Mouse (Mus musculus): ENCODE results near the gene Pgam1. TPM values are rescaled to one million over a fixed set of nuclear protein-coding genes. Genes with fewer than 3 reads are reported as not detected.
"Not testable (repeated sequence)": the region's sequence is repeated elsewhere in the genome, so short reads cannot be mapped to it uniquely, and the experiment has no call there.

Pgam1 gene
- 820 and 869 TPM in 2 replicates for polyA plus RNA-seq (2014; fragmentation: Nextera tagmentation; extraction: Ambion mirVana)

DNA sequence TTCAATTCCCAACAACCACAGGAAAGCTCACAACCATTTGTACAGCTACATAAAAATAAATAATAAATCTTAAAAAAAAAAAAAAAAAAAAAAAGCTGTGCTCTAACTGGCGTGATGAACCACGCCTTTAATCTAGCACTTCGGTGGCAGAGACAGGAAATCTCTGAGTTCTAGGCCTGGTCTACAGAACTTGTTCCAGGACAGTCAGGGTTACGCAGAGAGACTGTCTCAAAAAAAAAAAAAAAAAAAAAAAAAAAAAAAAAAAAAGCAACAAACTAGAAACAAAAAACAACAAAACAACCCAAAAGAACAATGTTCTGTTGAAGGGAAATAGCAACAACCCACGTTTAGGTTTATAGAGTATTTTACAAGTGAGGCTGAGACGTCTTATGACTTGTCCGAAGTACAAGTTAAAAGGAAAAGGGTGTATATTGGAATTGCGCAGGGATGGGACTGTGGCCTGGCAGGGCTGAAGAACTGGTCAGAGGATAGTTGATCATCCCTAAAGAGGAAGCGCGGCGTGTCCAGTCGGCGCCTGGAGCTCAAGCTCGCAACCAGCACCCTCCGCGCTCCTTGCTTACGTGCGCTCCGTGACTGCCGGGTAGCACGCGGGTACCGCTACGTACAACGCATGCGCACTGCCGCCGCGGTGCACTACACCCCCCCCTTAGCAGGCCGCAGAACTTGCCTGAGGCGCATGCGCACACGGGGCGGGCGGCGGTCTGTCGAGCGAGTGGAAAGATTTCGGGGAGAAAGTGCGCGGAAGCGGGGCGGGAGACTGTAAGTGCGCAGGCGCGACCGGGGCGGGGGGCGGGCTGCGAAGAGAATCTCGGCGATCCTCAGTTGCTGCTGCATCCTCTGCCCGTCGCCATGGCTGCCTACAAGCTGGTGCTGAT is at the start of gene Pgam1:
Pgam1 (plus strand) TSS at position 746 of the 896 bp plus-strand sequence.
- H3K36me3 ChIP-seq (ENCODE audit: control insufficient read depth, insufficient read depth, low read length): peaks cover 3% of the 10 kb centered on the region; the same call in 1 of the 2 replicates
- H3K9ac ChIP-seq (ENCODE audit: low read length): peak within 1 kb of the TSS; percentile 92
- WGBS: 6% methylated on average over 54 of the region's 54 CpGs
- DNase-seq (ENCODE audit: low spot score): peak; percentile 99
- peaks cover 10% of the 10 kb centered on the region for H3K4me1 ChIP-seq (ENCODE audit: control insufficient read depth, insufficient read depth, low read length)
- H3K9me3 ChIP-seq (ENCODE audit: control insufficient read depth, low read length): no peaks in the 10 kb centered on the region
- H3K4me3 ChIP-seq (ENCODE audit: low read depth, low read length): peak within 1 kb of the TSS; percentile 85
- H3K27me3 ChIP-seq (ENCODE audit: control insufficient read depth, insufficient read depth, low read length): no peaks in the 10 kb centered on the region
- peak within 1 kb of the TSS; percentile 69; the same call in 1 of the 2 replicates for H3K27ac ChIP-seq (replicated peaks; ENCODE audit: low read depth, low read length)
- H3K4me2 ChIP-seq (ENCODE audit: low read depth, severe bottlenecking): peak within 1 kb of the TSS; percentile 57
- peak; percentile 93 for ATAC-seq (ENCODE audit: insufficient number of reproducible peaks, low FRiP score, low TSS enrichment, low read depth)

DNA sequence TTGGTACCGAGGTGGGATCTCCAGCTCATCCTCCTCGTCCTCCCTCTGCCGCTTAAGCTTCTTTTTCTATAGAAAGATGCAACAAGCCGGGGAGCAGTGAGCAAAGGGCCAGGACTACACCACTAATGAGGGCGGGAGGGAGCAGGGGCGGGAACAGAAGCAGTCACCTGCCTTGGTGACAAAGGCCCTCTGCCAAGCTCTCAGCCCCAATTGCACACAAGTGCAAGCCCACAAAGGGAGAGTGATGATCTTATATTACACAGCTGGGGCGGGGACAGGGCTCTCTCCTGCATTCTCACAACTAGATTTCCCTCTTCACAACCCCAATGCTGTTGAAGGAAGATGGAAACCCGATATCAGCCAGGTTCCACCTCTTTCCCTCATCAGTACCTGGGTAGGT is 45.0 kb upstream of the Pgam1 start:
- no peaks in the 10 kb centered on the region for H3K9me3 ChIP-seq (ENCODE audit: control insufficient read depth, low read length)
- peaks cover 18% of the 10 kb centered on the region for H3K36me3 ChIP-seq (ENCODE audit: control insufficient read depth, insufficient read depth, low read length)
- DNase-seq (ENCODE audit: low spot score) (no peak), ATAC-seq (ENCODE audit: insufficient number of reproducible peaks, low FRiP score, low TSS enrichment, low read depth) (no peak)
- no peak overlapping the region for H3K4me3 ChIP-seq (ENCODE audit: low read depth, low read length)
- no peak overlapping the region for H3K9ac ChIP-seq (ENCODE audit: low read length)
- no peak overlapping the region for H3K4me2 ChIP-seq (ENCODE audit: low read depth, severe bottlenecking)
- H3K27ac ChIP-seq (replicated peaks; ENCODE audit: low read depth, low read length): no peak overlapping the region
- WGBS: 90% methylated on average over 8 of the region's 8 CpGs
- H3K27me3 ChIP-seq (ENCODE audit: control insufficient read depth, insufficient read depth, low read length): no peaks in the 10 kb centered on the region
- H3K4me1 ChIP-seq (ENCODE audit: control insufficient read depth, insufficient read depth, low read length): no peaks in the 10 kb centered on the region

DNA sequence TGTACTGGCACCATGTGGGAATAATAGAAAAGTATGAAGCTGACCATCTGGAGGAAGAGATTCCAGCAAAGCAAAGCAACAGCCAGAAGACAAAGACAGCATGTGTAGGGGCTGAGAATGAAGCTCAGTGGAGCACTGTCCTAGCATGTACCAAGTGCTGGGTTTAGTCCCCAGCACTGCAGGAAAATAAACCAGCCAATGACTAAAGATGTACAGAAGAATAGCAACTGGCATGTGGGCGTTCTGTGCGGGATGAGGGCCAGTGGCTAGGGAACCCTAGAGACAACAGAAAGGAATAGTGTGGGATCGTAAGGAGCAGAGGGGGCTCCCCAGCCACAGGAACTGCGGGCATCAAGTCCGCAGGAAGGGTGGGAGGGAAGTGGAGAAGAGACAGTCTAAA is 42.4 kb upstream of the Pgam1 start:
- H3K4me2 ChIP-seq (ENCODE audit: low read depth, severe bottlenecking): no peak overlapping the region
- no peak for ATAC-seq (ENCODE audit: insufficient number of reproducible peaks, low FRiP score, low TSS enrichment, low read depth)
- H3K27ac ChIP-seq (replicated peaks; ENCODE audit: low read depth, low read length): no peak overlapping the region
- H3K9me3 ChIP-seq (ENCODE audit: control insufficient read depth, low read length): no peaks in the 10 kb centered on the region
- no peak overlapping the region for H3K4me3 ChIP-seq (ENCODE audit: low read depth, low read length)
- H3K9ac ChIP-seq (ENCODE audit: low read length): no peak overlapping the region
- no peaks in the 10 kb centered on the region for H3K27me3 ChIP-seq (ENCODE audit: control insufficient read depth, insufficient read depth, low read length)
- H3K4me1 ChIP-seq (ENCODE audit: control insufficient read depth, insufficient read depth, low read length): no peaks in the 10 kb centered on the region
- no peak for DNase-seq (ENCODE audit: low spot score)
- peaks cover 15% of the 10 kb centered on the region for H3K36me3 ChIP-seq (ENCODE audit: control insufficient read depth, insufficient read depth, low read length)
- WGBS: 94% methylated on average over 5 of the region's 5 CpGs

GRCm38 (mm10) chr19:41869946-41870345 is 41.8 kb upstream of the Pgam1 start:
- H3K9me3 ChIP-seq (ENCODE audit: control insufficient read depth, low read length); H3K4me1 ChIP-seq (ENCODE audit: control insufficient read depth, insufficient read depth, low read length); H3K9ac ChIP-seq (ENCODE audit: low read length); H3K4me2 ChIP-seq (ENCODE audit: low read depth, severe bottlenecking); H3K4me3 ChIP-seq (ENCODE audit: low read depth, low read length); DNase-seq (ENCODE audit: low spot score); ATAC-seq (ENCODE audit: insufficient number of reproducible peaks, low FRiP score, low TSS enrichment, low read depth); H3K27ac ChIP-seq (replicated peaks; ENCODE audit: low read depth, low read length); H3K27me3 ChIP-seq (ENCODE audit: control insufficient read depth, insufficient read depth, low read length): not testable (repeated sequence)
- WGBS: 91% methylated on average over 5 of the region's 5 CpGs
- H3K36me3 ChIP-seq (ENCODE audit: control insufficient read depth, insufficient read depth, low read length): peaks cover 13% of the 10 kb centered on the region

GRCm38 (mm10) chr19:41872285-41872684 is 39.4 kb upstream of the Pgam1 start:
- ATAC-seq (ENCODE audit: insufficient number of reproducible peaks, low FRiP score, low TSS enrichment, low read depth): no peak
- Histone ChIP-seq H3K9ac (ENCODE audit: low read length) (no peak overlapping the region), H3K27ac (replicated peaks; ENCODE audit: low read depth, low read length) (no peak overlapping the region), H3K4me2 (ENCODE audit: low read depth, severe bottlenecking) (no peak overlapping the region), H3K4me3 (ENCODE audit: low read depth, low read length) (no peak overlapping the region), H3K9me3 (ENCODE audit: control insufficient read depth, low read length) (no peaks in the 10 kb centered on the region), H3K4me1 (ENCODE audit: control insufficient read depth, insufficient read depth, low read length) (no peaks in the 10 kb centered on the region), H3K36me3 (ENCODE audit: control insufficient read depth, insufficient read depth, low read length) (peaks cover 10% of the 10 kb centered on the region; the same call in 1 of the 2 replicates), H3K27me3 (ENCODE audit: control insufficient read depth, insufficient read depth, low read length) (no peaks in the 10 kb centered on the region)
- no peak for DNase-seq (ENCODE audit: low spot score)
- WGBS: 86% methylated on average over 2 of the region's 2 CpGs

DNA sequence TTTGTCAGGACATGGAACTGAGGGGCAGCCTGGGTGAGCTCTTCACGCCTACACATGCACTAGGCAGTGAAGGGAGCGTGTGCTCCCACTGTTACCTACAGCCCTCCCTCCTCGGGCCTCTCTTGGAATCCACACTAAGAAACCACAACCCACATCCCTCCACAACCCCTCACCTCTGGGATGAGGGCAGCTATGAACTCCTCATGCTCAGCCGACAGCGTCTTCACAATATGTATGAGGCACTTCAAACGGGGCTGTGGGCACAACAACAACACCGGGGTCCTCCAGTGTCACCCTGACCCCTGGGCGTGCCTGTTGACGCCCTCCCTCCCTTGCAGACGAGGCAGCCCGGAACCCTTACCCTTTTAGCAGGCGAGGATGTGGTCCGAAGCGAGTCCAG is 37.4 kb upstream of the Pgam1 start:
- Histone ChIP-seq H3K4me1 (ENCODE audit: control insufficient read depth, insufficient read depth, low read length) (no peaks in the 10 kb centered on the region), H3K27me3 (ENCODE audit: control insufficient read depth, insufficient read depth, low read length) (no peaks in the 10 kb centered on the region), H3K4me2 (ENCODE audit: low read depth, severe bottlenecking) (no peak overlapping the region), H3K4me3 (ENCODE audit: low read depth, low read length) (no peak overlapping the region), H3K9me3 (ENCODE audit: control insufficient read depth, low read length) (no peaks in the 10 kb centered on the region), H3K36me3 (ENCODE audit: control insufficient read depth, insufficient read depth, low read length) (peaks cover 12% of the 10 kb centered on the region; the same call in 1 of the 2 replicates), H3K9ac (ENCODE audit: low read length) (no peak overlapping the region), H3K27ac (replicated peaks; ENCODE audit: low read depth, low read length) (no peak overlapping the region)
- WGBS: 92% methylated on average over 14 of the region's 14 CpGs
- ATAC-seq (ENCODE audit: insufficient number of reproducible peaks, low FRiP score, low TSS enrichment, low read depth) (no peak), DNase-seq (ENCODE audit: low spot score) (no peak)

GRCm38 (mm10) chr19:41881842-41882241 is 29.9 kb upstream of the Pgam1 start:
- Histone ChIP-seq H3K27ac (replicated peaks; ENCODE audit: low read depth, low read length) (no peak overlapping the region), H3K9ac (ENCODE audit: low read length) (no peak overlapping the region), H3K4me2 (ENCODE audit: low read depth, severe bottlenecking) (no peak overlapping the region), H3K27me3 (ENCODE audit: control insufficient read depth, insufficient read depth, low read length) (no peaks in the 10 kb centered on the region), H3K4me1 (ENCODE audit: control insufficient read depth, insufficient read depth, low read length) (no peaks in the 10 kb centered on the region), H3K4me3 (ENCODE audit: low read depth, low read length) (no peak overlapping the region), H3K9me3 (ENCODE audit: control insufficient read depth, low read length) (no peaks in the 10 kb centered on the region), H3K36me3 (ENCODE audit: control insufficient read depth, insufficient read depth, low read length) (peaks cover 15% of the 10 kb centered on the region; the same call in 1 of the 2 replicates)
- 94% methylated on average over 4 of the region's 4 CpGs for WGBS
- ATAC-seq (ENCODE audit: insufficient number of reproducible peaks, low FRiP score, low TSS enrichment, low read depth) (no peak), DNase-seq (ENCODE audit: low spot score) (no peak)

DNA sequence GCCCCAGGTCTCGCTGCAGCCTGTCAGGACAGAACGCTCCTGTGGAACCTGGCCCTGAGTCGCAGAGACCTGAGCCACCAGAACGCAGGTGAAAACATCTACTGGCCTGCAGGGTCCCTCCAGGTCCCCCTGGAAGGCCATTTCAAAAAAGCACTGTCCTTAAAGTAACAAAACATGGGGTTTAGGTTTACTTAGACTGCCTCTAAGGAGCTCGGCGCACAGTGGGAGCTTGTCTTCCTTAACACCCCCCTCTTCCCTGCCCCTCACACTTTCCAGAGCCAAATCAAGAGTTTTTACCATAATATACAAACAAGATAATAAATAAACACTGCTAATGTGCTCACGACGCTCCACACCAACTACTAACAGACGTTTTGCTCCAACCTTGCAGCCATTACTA is 27.8 kb upstream of the Pgam1 start:
- 89% methylated on average over 9 of the region's 9 CpGs for WGBS
- H3K9ac ChIP-seq (ENCODE audit: low read length): no peak overlapping the region
- no peak overlapping the region for H3K27ac ChIP-seq (replicated peaks; ENCODE audit: low read depth, low read length)
- no peaks in the 10 kb centered on the region for H3K27me3 ChIP-seq (ENCODE audit: control insufficient read depth, insufficient read depth, low read length)
- no peaks in the 10 kb centered on the region for H3K9me3 ChIP-seq (ENCODE audit: control insufficient read depth, low read length)
- H3K4me3 ChIP-seq (ENCODE audit: low read depth, low read length): no peak overlapping the region
- DNase-seq (ENCODE audit: low spot score) (no peak), ATAC-seq (ENCODE audit: insufficient number of reproducible peaks, low FRiP score, low TSS enrichment, low read depth) (no peak)
- H3K4me2 ChIP-seq (ENCODE audit: low read depth, severe bottlenecking): no peak overlapping the region
- H3K4me1 ChIP-seq (ENCODE audit: control insufficient read depth, insufficient read depth, low read length): no peaks in the 10 kb centered on the region
- peaks cover 9% of the 10 kb centered on the region; the same call in 1 of the 2 replicates for H3K36me3 ChIP-seq (ENCODE audit: control insufficient read depth, insufficient read depth, low read length)

All from limb, embryonic 11.5 days (tissue).